Mouse (Mus musculus): Measurements from ENCODE around the gene Gh.

GRCm38 (mm10) chr11:106316416-106316815 is 14.8 kb upstream of the Gh start:
- TF ChIP-seq CTCF (IDR thresholded peaks at IDR 0.05; ENCODE audit: low read depth, low read length) (no peak), POLR2A (IDR thresholded peaks at IDR 0.05; ENCODE audit: borderline replicate concordance, low read depth, low read length) (no peak)

Data from bone marrow macrophage, adult 2 months (primary cell).